Mouse (Mus musculus) ES-E14 (cell line): ENCODE measurements around the gene Grk2.

Source experiments
- HCFC1 ChIP-seq: IDR thresholded peaks from 2 replicates; pipeline ENCODE4 v1.6.1; 2012; ENCODE audit warnings: low read length, inconsistent platforms, borderline replicate concordance; ENCODE audit not compliant: insufficient read depth
- MAFK ChIP-seq: IDR thresholded peaks from 2 replicates; pipeline ENCODE4 v1.6.1; 2014; ENCODE audit warnings: mild to moderate bottlenecking, low read depth, low read length, inconsistent platforms; ENCODE audit not compliant: insufficient read depth
- ZC3H11A ChIP-seq: IDR thresholded peaks from 2 replicates; pipeline ENCODE4 v1.6.1; 2012; ENCODE audit warnings: low read depth, mild to moderate bottlenecking, inconsistent platforms, low read length, borderline replicate concordance
- ZNF384 ChIP-seq: IDR thresholded peaks from 2 replicates; pipeline ENCODE4 v1.6.1; 2012; ENCODE audit warnings: low read depth, low read length, inconsistent platforms

- TF ChIP-seq HCFC1 (no peak), ZC3H11A (no peak), ZNF384 (no peak), MAFK (no peak)
Measured at GRCm38 (mm10) chr19:4299574-4300270, 6.3 kb downstream of the Grk2 start.
